Mouse (Mus musculus): ENCODE measurements around the gene Arhgef17. TPM values are rescaled to one million over a fixed set of nuclear protein-coding genes. Genes with fewer than 3 reads are reported as not detected.

Arhgef17 gene
- polyA plus RNA-seq, 1 experiment from 2014 or later: 17.6 TPM

GRCm38 (mm10) chr7:100902451-100903137 is 29.3 kb downstream of the Arhgef17 start:
- WGBS: 82% methylated on average over 9 of the region's 9 CpGs
- Histone ChIP-seq H3K27ac (ENCODE audit: low read length) (no peak overlapping the region), H3K4me1 (ENCODE audit: control insufficient read depth, insufficient read depth, low read length) (no peaks in the 10 kb centered on the region), H3K36me3 (ENCODE audit: control insufficient read depth, insufficient read depth, low read length) (no peaks in the 10 kb centered on the region), H3K4me3 (ENCODE audit: low read depth, low read length) (no peak overlapping the region), H3K9ac (ENCODE audit: low read depth, low read length) (no peak overlapping the region), H3K27me3 (ENCODE audit: control insufficient read depth, insufficient read depth, low read depth, low read length) (no peaks in the 10 kb centered on the region), H3K4me2 (ENCODE audit: low read length) (no peak overlapping the region), H3K9me3 (replicated peaks; ENCODE audit: control insufficient read depth, low read length, poor library complexity, severe bottlenecking) (no peaks in the 10 kb centered on the region)
- peak; percentile 11; the same call in 1 of the 2 replicates for ATAC-seq

GRCm38 (mm10) chr7:100897828-100898227 is 34.1 kb downstream of the Arhgef17 start:
- Histone ChIP-seq H3K4me1 (ENCODE audit: control insufficient read depth, insufficient read depth, low read length) (peaks cover 21% of the 10 kb centered on the region), H3K9me3 (replicated peaks; ENCODE audit: control insufficient read depth, low read length, poor library complexity, severe bottlenecking) (no peaks in the 10 kb centered on the region), H3K4me3 (ENCODE audit: low read depth, low read length) (no peak overlapping the region), H3K9ac (ENCODE audit: low read depth, low read length) (no peak overlapping the region), H3K4me2 (ENCODE audit: low read length) (no peak overlapping the region), H3K36me3 (ENCODE audit: control insufficient read depth, insufficient read depth, low read length) (no peaks in the 10 kb centered on the region), H3K27me3 (ENCODE audit: control insufficient read depth, insufficient read depth, low read depth, low read length) (no peaks in the 10 kb centered on the region), H3K27ac (ENCODE audit: low read length) (no peak overlapping the region)
- no peak for ATAC-seq
- WGBS: 82% methylated on average over 5 of the region's 5 CpGs

GRCm38 (mm10) chr7:100894833-100895226 is 37.1 kb downstream of the Arhgef17 start:
- ATAC-seq: no peak; the same call in none of the 2 replicates
- no peaks in the 10 kb centered on the region for H3K9me3 ChIP-seq (replicated peaks; ENCODE audit: control insufficient read depth, low read length, poor library complexity, severe bottlenecking)
- H3K36me3 ChIP-seq (ENCODE audit: control insufficient read depth, insufficient read depth, low read length): 0 out of 2 replicates have a peak, but pooled peaks cover 2% of the 10 kb centered on the region
- H3K4me2 ChIP-seq (ENCODE audit: low read length): peak overlapping the region; percentile 92
- peak overlapping the region; percentile 71 for H3K27ac ChIP-seq (ENCODE audit: low read length)
- peak overlapping the region; percentile 66 for H3K4me3 ChIP-seq (ENCODE audit: low read depth, low read length)
- no peaks in the 10 kb centered on the region for H3K27me3 ChIP-seq (ENCODE audit: control insufficient read depth, insufficient read depth, low read depth, low read length)
- H3K9ac ChIP-seq (ENCODE audit: low read depth, low read length): peak overlapping the region; percentile 93
- 5% methylated on average over 12 of the region's 12 CpGs for WGBS
- peaks cover 22% of the 10 kb centered on the region for H3K4me1 ChIP-seq (ENCODE audit: control insufficient read depth, insufficient read depth, low read length)

- ATAC-seq: peak; percentile 72
- H3K4me3 ChIP-seq (ENCODE audit: low read depth, low read length): peak overlapping the region; percentile 66
Measured at GRCm38 (mm10) chr7:100894057-100894832, 37.7 kb downstream of the Arhgef17 start.

GRCm38 (mm10) chr7:100893249-100894056 is 38.5 kb downstream of the Arhgef17 start:
- Histone ChIP-seq H3K4me2 (ENCODE audit: low read length) (peak overlapping the region; percentile 92), H3K27me3 (ENCODE audit: control insufficient read depth, insufficient read depth, low read depth, low read length) (no peaks in the 10 kb centered on the region), H3K4me3 (ENCODE audit: low read depth, low read length) (peak overlapping the region; percentile 66), H3K9me3 (replicated peaks; ENCODE audit: control insufficient read depth, low read length, poor library complexity, severe bottlenecking) (no peaks in the 10 kb centered on the region), H3K4me1 (ENCODE audit: control insufficient read depth, insufficient read depth, low read length) (peaks cover 22% of the 10 kb centered on the region), H3K9ac (ENCODE audit: low read depth, low read length) (peak overlapping the region; percentile 93), H3K27ac (ENCODE audit: low read length) (peak overlapping the region; percentile 71), H3K36me3 (ENCODE audit: control insufficient read depth, insufficient read depth, low read length) (peaks cover 8% of the 10 kb centered on the region; the same call in 1 of the 2 replicates)
- ATAC-seq: peak; percentile 8; the same call in 1 of the 2 replicates
- WGBS: 30% methylated on average over 20 of the region's 20 CpGs

More at GRCm38 (mm10) chr7:100894057-100894832, 37.7 kb downstream of the Arhgef17 start:
- Histone ChIP-seq H3K9me3 (replicated peaks; ENCODE audit: control insufficient read depth, low read length, poor library complexity, severe bottlenecking) (no peaks in the 10 kb centered on the region), H3K27ac (ENCODE audit: low read length) (peak overlapping the region; percentile 71), H3K36me3 (ENCODE audit: control insufficient read depth, insufficient read depth, low read length) (0 out of 2 replicates have a peak, but pooled peaks cover 5% of the 10 kb centered on the region), H3K27me3 (ENCODE audit: control insufficient read depth, insufficient read depth, low read depth, low read length) (no peaks in the 10 kb centered on the region), H3K4me1 (ENCODE audit: control insufficient read depth, insufficient read depth, low read length) (peaks cover 22% of the 10 kb centered on the region), H3K4me2 (ENCODE audit: low read length) (peak overlapping the region; percentile 92), H3K9ac (ENCODE audit: low read depth, low read length) (peak overlapping the region; percentile 93)
- WGBS: 2% methylated on average over 44 of the region's 53 CpGs

GRCm38 (mm10) chr7:100886535-100886934 is 45.4 kb downstream of the Arhgef17 start:
- Histone ChIP-seq H3K27ac (ENCODE audit: low read length) (no peak overlapping the region), H3K27me3 (ENCODE audit: control insufficient read depth, insufficient read depth, low read depth, low read length) (no peaks in the 10 kb centered on the region), H3K9me3 (replicated peaks; ENCODE audit: control insufficient read depth, low read length, poor library complexity, severe bottlenecking) (no peaks in the 10 kb centered on the region), H3K4me3 (ENCODE audit: low read depth, low read length) (no peak overlapping the region), H3K4me1 (ENCODE audit: control insufficient read depth, insufficient read depth, low read length) (no peaks in the 10 kb centered on the region), H3K36me3 (ENCODE audit: control insufficient read depth, insufficient read depth, low read length) (peaks cover 25% of the 10 kb centered on the region), H3K4me2 (ENCODE audit: low read length) (no peak overlapping the region), H3K9ac (ENCODE audit: low read depth, low read length) (no peak overlapping the region)
- ATAC-seq: no peak
- WGBS: 34% methylated on average over 3 of the region's 3 CpGs

GRCm38 (mm10) chr7:100884460-100884859 is 47.4 kb downstream of the Arhgef17 start:
- no peaks in the 10 kb centered on the region for H3K9me3 ChIP-seq (replicated peaks; ENCODE audit: control insufficient read depth, low read length, poor library complexity, severe bottlenecking)
- H3K36me3 ChIP-seq (ENCODE audit: control insufficient read depth, insufficient read depth, low read length): peaks cover 31% of the 10 kb centered on the region
- no peak overlapping the region for H3K4me2 ChIP-seq (ENCODE audit: low read length)
- no peak overlapping the region for H3K27ac ChIP-seq (ENCODE audit: low read length)
- H3K27me3 ChIP-seq (ENCODE audit: control insufficient read depth, insufficient read depth, low read depth, low read length): no peaks in the 10 kb centered on the region
- 93% methylated on average over 4 of the region's 4 CpGs for whole genome bisulfite sequencing
- no peak for ATAC-seq
- no peaks in the 10 kb centered on the region for H3K4me1 ChIP-seq (ENCODE audit: control insufficient read depth, insufficient read depth, low read length)
- no peak overlapping the region for H3K4me3 ChIP-seq (ENCODE audit: low read depth, low read length)
- no peak overlapping the region for H3K9ac ChIP-seq (ENCODE audit: low read depth, low read length)

- H3K27ac ChIP-seq (ENCODE audit: low read length): no peak overlapping the region
- no peak overlapping the region for H3K4me3 ChIP-seq (ENCODE audit: low read depth, low read length)
- no peak for ATAC-seq
- H3K27me3 ChIP-seq (ENCODE audit: control insufficient read depth, insufficient read depth, low read depth, low read length): no peaks in the 10 kb centered on the region
- no peak overlapping the region for H3K9ac ChIP-seq (ENCODE audit: low read depth, low read length)
- H3K4me2 ChIP-seq (ENCODE audit: low read length): no peak overlapping the region
- H3K4me1 ChIP-seq (ENCODE audit: control insufficient read depth, insufficient read depth, low read length): no peaks in the 10 kb centered on the region
- 97% methylated on average over 4 of the region's 4 CpGs for WGBS
- no peaks in the 10 kb centered on the region for H3K9me3 ChIP-seq (replicated peaks; ENCODE audit: control insufficient read depth, low read length, poor library complexity, severe bottlenecking)
- H3K36me3 ChIP-seq (ENCODE audit: control insufficient read depth, insufficient read depth, low read length): peaks cover 39% of the 10 kb centered on the region
Measured at GRCm38 (mm10) chr7:100881950-100882349, 50.0 kb downstream of the Arhgef17 start.
